Mouse (Mus musculus) pancreas, adult 10 weeks (tissue): ENCODE data around the gene Obox3. TPM values are rescaled to one million over a fixed set of nuclear protein-coding genes. Genes with fewer than 3 reads are reported as not detected.

Experiments
- polyA plus RNA-seq: library from polyadenylated mRNA; stranded (reverse); fragments of 350-450 nt; fragmentation: Illumina TruSeq; extraction: RNeasy Lipid Tissue Mini Kit (QIAGEN cat#74804); gene quantifications from one replicate; pipeline ENCODE4 v1.2.3, GENCODE M21; 2015; ENCODE audit warnings: low read depth, low replicate concordance; ENCODE audit not compliant: insufficient read depth

Gene Obox3
- polyA plus RNA-seq: not detected

DNA sequence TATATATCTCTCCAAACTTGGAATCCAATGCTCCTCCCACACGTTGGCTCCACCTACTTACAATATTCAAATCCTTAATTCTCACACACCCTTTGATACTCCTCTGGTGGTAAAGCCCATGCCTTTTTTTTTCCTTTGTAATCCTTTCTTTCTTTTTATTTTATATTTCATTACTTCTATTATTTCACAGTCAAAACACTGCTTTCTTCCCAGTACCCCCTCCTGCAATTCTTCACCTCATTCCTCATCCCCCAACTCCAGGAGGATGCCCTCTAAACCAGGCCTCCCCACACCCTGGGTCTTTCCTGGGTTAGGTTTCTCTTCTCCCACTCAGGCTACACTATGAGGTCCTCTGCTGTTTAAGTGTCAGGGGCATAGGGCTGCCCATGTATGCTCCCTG is at the start of gene Obox3:
Gene Obox3, minus strand, starts transcription at position 101 of the 400 bp plus-strand sequence.

Other genes starting within 250 kb of the Obox3 start
- gene Obox5, start 110.2 kb upstream of the Obox3 start, polyA plus RNA-seq: not detected
- gene Obox6, start 199.8 kb upstream of the Obox3 start, polyA plus RNA-seq: not detected
- not detected for gene Crx, start 240.1 kb upstream of the Obox3 start, polyA plus RNA-seq
- not detected for gene Crxos, start 242.7 kb upstream of the Obox3 start, polyA plus RNA-seq